Mouse (Mus musculus) cerebellum, adult 2 months (tissue): ENCODE measurements around the gene Nemf. TPM values are rescaled to one million over a fixed set of nuclear protein-coding genes. Genes with fewer than 3 reads are reported as not detected.

Experiments used
- DNase-seq, 2 experiments: peaks; one replicate each; pipeline ENCODE4 v3.0.0; 2021
- H3K27ac ChIP-seq: fragments of 200-500 bp; 2 replicates; pipeline ENCODE4 v1.5.1; 2012; ENCODE audit warnings: low read length, control low read depth, inconsistent platforms; ENCODE audit not compliant: insufficient read depth
- H3K27me3 ChIP-seq: fragments of 200-500 bp; 2 replicates; pipeline ENCODE4 v1.6.1; 2012; ENCODE audit warnings: inconsistent platforms, mild to moderate bottlenecking, low read length, moderate library complexity; ENCODE audit not compliant: control insufficient read depth, insufficient read depth
- H3K4me1 ChIP-seq: fragments of 200-500 bp; 2 replicates; pipeline ENCODE4 v1.6.1; 2011; ENCODE audit warnings: low read length; ENCODE audit not compliant: control insufficient read depth, insufficient read depth
- H3K4me3 ChIP-seq: fragments of 200-500 bp; replicated peaks from 2 replicates; pipeline ENCODE3; 2011; ENCODE audit warnings: mild to moderate bottlenecking, low read depth, low read length, control low read depth; ENCODE audit not compliant: insufficient read depth
- CTCF ChIP-seq: fragments of 200-500 bp; IDR thresholded peaks from 2 replicates; pipeline ENCODE4 v1.5.1; 2011; ENCODE audit warnings: low read depth, mild to moderate bottlenecking, control low read depth, low read length, moderate library complexity, borderline replicate concordance; ENCODE audit not compliant: insufficient read depth
- POLR2A ChIP-seq: fragments of 200-500 bp; IDR thresholded peaks from 2 replicates; pipeline ENCODE4 v1.6.1; 2011; ENCODE audit warnings: low read length, control low read depth, borderline replicate concordance; ENCODE audit not compliant: insufficient read depth
- WGBS: fragments of 180-500 bp; shearing (Covaris S2); methylation state at CpG from one replicate; pipeline ENCODE4 v1.1.7; 2018; 5-methylcytosine and 5-hydroxymethylcytosine counted together
- polyA plus RNA-seq: library from polyadenylated mRNA; depleted of rRNA; stranded (reverse); fragments of >200 nt; gene quantifications from 2 replicates; pipeline ENCODE4 v1.2.3, GENCODE M21; 2012; rRNA removed

The Nemf gene
- polyA plus RNA-seq, 1 experiment = 43.8 TPM

- no peak overlapping the region for H3K27ac ChIP-seq
- H3K27me3 ChIP-seq = no peaks in the 10 kb centered on the region
- WGBS = 92% methylated on average over 8 of the region's 8 CpGs
- H3K4me1 ChIP-seq = no peaks in the 10 kb centered on the region
- H3K4me3 ChIP-seq = no peak overlapping the region
- no peak for TF ChIP-seq POLR2A
- no peak for TF ChIP-seq CTCF
- DNase-seq = no peak
Measured at GRCm38 (mm10) chr12:69287535-69287934, 69.4 kb downstream of the Nemf start.

GRCm38 (mm10) chr12:69283146-69283545, 73.8 kb downstream of the Nemf start:
- 81% methylated on average over 7 of the region's 7 CpGs for WGBS
- Histone ChIP-seq H3K27me3 (no peaks in the 10 kb centered on the region), H3K4me3 (no peak overlapping the region), H3K27ac (no peak overlapping the region), H3K4me1 (no peaks in the 10 kb centered on the region)
- TF ChIP-seq POLR2A = no peak
- DNase-seq = no peak

GRCm38 (mm10) chr12:69280915-69281314, 76.0 kb downstream of the Nemf start:
- DNase-seq = no peak
- 89% methylated on average over 3 of the region's 3 CpGs for WGBS
- TF ChIP-seq CTCF = no peak
- no peak for TF ChIP-seq POLR2A
- no peak overlapping the region for H3K27ac ChIP-seq
- no peaks in the 10 kb centered on the region for H3K27me3 ChIP-seq
- no peak overlapping the region for H3K4me3 ChIP-seq
- H3K4me1 ChIP-seq = no peaks in the 10 kb centered on the region

DNA sequence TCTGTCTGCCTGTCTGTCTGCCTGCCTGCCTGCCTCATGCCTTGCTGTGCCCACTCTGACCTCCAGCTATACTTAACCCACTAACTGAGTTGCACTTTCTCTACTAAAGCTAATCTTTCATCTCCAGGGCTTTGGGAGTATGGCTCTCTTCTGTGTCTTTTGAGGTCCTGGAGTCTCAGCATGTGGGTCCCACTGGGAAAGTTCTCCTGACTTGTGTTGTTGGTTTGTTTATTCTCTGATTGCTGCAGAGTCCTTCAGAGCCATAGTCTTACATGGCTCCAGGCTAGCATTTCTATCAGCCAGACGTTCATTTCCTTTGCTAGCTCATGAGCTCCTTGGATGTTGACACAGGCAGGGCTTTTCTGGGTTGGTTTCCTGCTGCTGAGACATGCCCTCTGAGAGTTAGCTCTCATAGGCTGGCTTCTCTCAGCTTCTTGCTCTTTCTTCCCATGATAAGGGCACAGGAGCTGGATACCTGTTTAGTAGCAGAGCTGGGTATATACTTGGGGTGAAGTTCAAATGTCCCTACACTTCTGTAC, 77.0 kb downstream of the Nemf start:
- 66% methylated on average over 1 of the region's 1 CpGs for whole genome bisulfite sequencing
- TF ChIP-seq POLR2A (no peak), CTCF (no peak)
- H3K4me3 ChIP-seq = no peak overlapping the region
- DNase-seq = no peak
- H3K27me3 ChIP-seq = no peaks in the 10 kb centered on the region
- no peak overlapping the region for H3K27ac ChIP-seq
- no peaks in the 10 kb centered on the region for H3K4me1 ChIP-seq

- Histone ChIP-seq H3K4me3 (no peak overlapping the region), H3K27me3 (no peaks in the 10 kb centered on the region), H3K27ac (no peak overlapping the region), H3K4me1 (no peaks in the 10 kb centered on the region)
- WGBS = 76% methylated on average over 2 of the region's 2 CpGs
- DNase-seq = no peak
- TF ChIP-seq POLR2A (no peak), CTCF (no peak)
Measured at GRCm38 (mm10) chr12:69268956-69269355, 88.0 kb downstream of the Nemf start.

GRCm38 (mm10) chr12:69267956-69268632, 88.9 kb downstream of the Nemf start:
- TF ChIP-seq CTCF (no peak), POLR2A (no peak)
- WGBS = 68% methylated on average over 11 of the region's 11 CpGs
- Histone ChIP-seq H3K27ac (no peak overlapping the region), H3K27me3 (no peaks in the 10 kb centered on the region), H3K4me1 (no peaks in the 10 kb centered on the region), H3K4me3 (no peak overlapping the region)
- no peak for DNase-seq

DNA sequence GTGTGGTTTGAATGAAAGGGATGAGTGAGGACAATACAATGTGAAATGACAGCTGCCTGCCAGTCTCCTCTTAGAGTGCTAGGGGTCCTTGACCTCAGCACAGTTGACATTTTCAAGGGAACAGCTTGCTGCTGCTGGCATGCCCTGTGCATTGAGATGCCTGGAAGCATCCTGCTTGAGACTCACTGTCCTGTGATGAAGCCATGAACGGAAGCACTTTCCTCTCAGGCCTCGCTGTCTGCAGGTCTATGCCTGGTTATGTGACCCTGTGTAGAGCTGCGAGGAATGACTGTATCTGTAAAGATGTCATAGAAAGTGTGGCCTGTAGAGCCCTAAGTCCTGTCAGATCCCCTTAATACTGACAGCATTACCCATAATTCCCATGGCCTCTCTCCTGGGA, 91.9 kb downstream of the Nemf start:
- H3K4me1 ChIP-seq = no peaks in the 10 kb centered on the region
- H3K27ac ChIP-seq = no peak overlapping the region
- DNase-seq = no peak
- no peak for TF ChIP-seq CTCF
- no peak for TF ChIP-seq POLR2A
- WGBS = 77% methylated on average over 3 of the region's 3 CpGs
- no peak overlapping the region for H3K4me3 ChIP-seq
- no peaks in the 10 kb centered on the region for H3K27me3 ChIP-seq

DNA sequence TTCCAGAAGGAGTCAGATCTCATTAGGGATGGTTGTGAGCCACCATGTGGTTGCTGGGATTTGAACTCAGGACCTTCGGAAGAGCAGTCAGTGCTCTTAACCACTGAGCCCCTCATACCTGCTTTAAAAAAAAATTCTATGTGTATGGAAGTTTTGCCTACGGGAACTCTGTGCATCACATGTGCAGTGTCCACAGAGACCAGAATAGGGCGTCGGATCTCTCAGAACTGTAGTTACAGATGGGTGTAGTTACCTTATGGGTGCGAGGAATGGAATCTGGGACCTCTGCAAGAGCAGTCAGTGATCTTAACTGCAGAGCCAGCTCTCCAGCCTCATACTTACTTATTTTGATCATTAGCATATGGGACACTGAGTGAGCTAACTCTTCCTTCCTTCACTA, 94.7 kb downstream of the Nemf start:
- 95% methylated on average over 5 of the region's 5 CpGs for WGBS

More for the DNA sequence above, 94.7 kb downstream of the Nemf start:
- H3K4me1 ChIP-seq = no peaks in the 10 kb centered on the region
- TF ChIP-seq POLR2A (no peak), CTCF (no peak)
- H3K27ac ChIP-seq = no peak overlapping the region
- no peaks in the 10 kb centered on the region for H3K27me3 ChIP-seq
- H3K4me3 ChIP-seq = no peak overlapping the region
- no peak for DNase-seq

Other genes starting within 250 kb of the Nemf start
- gene Rps29, start 198.0 kb downstream of the Nemf start, polyA plus RNA-seq = 1,000 and 1,063 TPM in 2 replicates
- gene Lrr1, start 188.4 kb downstream of the Nemf start, polyA plus RNA-seq = 0.15 TPM in 1 of 2 replicates, not detected in the other
- gene Rpl36al, start 173.1 kb downstream of the Nemf start, polyA plus RNA-seq = 321 and 360 TPM in 2 replicates
- gene Mgat2, start 173.0 kb downstream of the Nemf start, polyA plus RNA-seq = 15.9 and 16.4 TPM in 2 replicates
- 2.0 and 3.2 TPM in 2 replicates for gene Gm49383, start 160.1 kb downstream of the Nemf start, polyA plus RNA-seq
- 2.5 and 2.6 TPM in 2 replicates for gene Dnaaf2, start 158.7 kb downstream of the Nemf start, polyA plus RNA-seq
- 4.4 and 4.5 TPM in 2 replicates for gene Gm49384, start 152.9 kb downstream of the Nemf start, polyA plus RNA-seq
- gene Pole2, start 129.0 kb downstream of the Nemf start, polyA plus RNA-seq = 1.1 and 1.6 TPM in 2 replicates
- 10.2 and 11.5 TPM in 2 replicates for gene Klhdc1, start 116.0 kb downstream of the Nemf start, polyA plus RNA-seq
- 150 and 158 TPM in 2 replicates for gene Klhdc2, start 60.5 kb downstream of the Nemf start, polyA plus RNA-seq
- 67.3 and 67.6 TPM in 2 replicates for gene Arf6, start 15.0 kb upstream of the Nemf start, polyA plus RNA-seq
- 0.33 and 0.61 TPM in 2 replicates for gene Gm9887, start 15.3 kb upstream of the Nemf start, polyA plus RNA-seq
- gene Vcpkmt, start 225.9 kb upstream of the Nemf start, polyA plus RNA-seq = 29.4 and 30.0 TPM in 2 replicates